Mouse (Mus musculus): Measurements from ENCODE around the gene Prrt4. TPM values are rescaled to one million over a fixed set of nuclear protein-coding genes. Genes with fewer than 3 reads are reported as not detected.

Gene Prrt4
- polyA plus RNA-seq (2012; ENCODE audit: low replicate concordance) = 0.07 TPM in 1 of 2 replicates, not detected in the other

GRCm38 (mm10) chr6:29178888-29179658, at the start of gene Prrt4:
Gene Prrt4 (minus strand): TSS chr6:29179584.

GRCm38 (mm10) chr6:29215881-29216501, 36.6 kb upstream of the Prrt4 start, which contains the start of gene Impdh1:
Gene Impdh1 (minus strand): TSS chr6:29216364.

GRCm38 (mm10) chr6:29164314-29165244, 14.8 kb downstream of the Prrt4 start, which contains the start of gene Rbm28:
Gene Rbm28 (minus strand): TSS chr6:29165006.

Other genes with a start within 250 kb of the Prrt4 start
- gene Lep, start 119.4 kb downstream of the Prrt4 start, polyA plus RNA-seq (2012; ENCODE audit: low replicate concordance) = 0.05 TPM in 1 of 2 replicates, not detected in the other
- 10.2 and 11.2 TPM in 2 replicates for gene Rbm28, start 14.6 kb downstream of the Prrt4 start, polyA plus RNA-seq (2012; ENCODE audit: low replicate concordance)
- gene Impdh1, start 36.8 kb upstream of the Prrt4 start, polyA plus RNA-seq (2012; ENCODE audit: low replicate concordance) = 136 and 211 TPM in 2 replicates
- gene Hilpda, start 92.9 kb upstream of the Prrt4 start, polyA plus RNA-seq (2012; ENCODE audit: low replicate concordance) = 23.3 and 31.5 TPM in 2 replicates
- 0.30 TPM in 1 of 2 replicates, not detected in the other for gene Fam71f2, start 100.0 kb upstream of the Prrt4 start, polyA plus RNA-seq (2012; ENCODE audit: low replicate concordance)
- gene Fam71f1, start 139.6 kb upstream of the Prrt4 start, polyA plus RNA-seq (2012; ENCODE audit: low replicate concordance) = not detected in 2 replicates
- 1.6 and 8.3 TPM in 2 replicates for gene Calu, start 168.5 kb upstream of the Prrt4 start, polyA plus RNA-seq (2012; ENCODE audit: low replicate concordance)
- gene Opn1sw, start 208.9 kb upstream of the Prrt4 start, polyA plus RNA-seq (2012; ENCODE audit: low replicate concordance) = not detected in 2 replicates
- not detected in 2 replicates for gene Ccdc136, start 216.7 kb upstream of the Prrt4 start, polyA plus RNA-seq (2012; ENCODE audit: low replicate concordance)

Data from leukemia stem cell, adult 10-12 weeks (primary cell).